Mouse (Mus musculus) 3134 (cell line): Measurements from ENCODE around the gene Cars.
"Not testable (repeated sequence)": the region's sequence is repeated elsewhere in the genome, so short reads cannot be mapped to it uniquely, and the experiment has no call there.

Source experiments
- DNase-seq: peaks from one replicate; pipeline ENCODE4 v3.0.0-alpha.2; 2011; ENCODE audit warnings: low spot score; ENCODE audit not compliant: insufficient read length; ENCODE audit errors: extremely low read depth

Gene Cars

DNA sequence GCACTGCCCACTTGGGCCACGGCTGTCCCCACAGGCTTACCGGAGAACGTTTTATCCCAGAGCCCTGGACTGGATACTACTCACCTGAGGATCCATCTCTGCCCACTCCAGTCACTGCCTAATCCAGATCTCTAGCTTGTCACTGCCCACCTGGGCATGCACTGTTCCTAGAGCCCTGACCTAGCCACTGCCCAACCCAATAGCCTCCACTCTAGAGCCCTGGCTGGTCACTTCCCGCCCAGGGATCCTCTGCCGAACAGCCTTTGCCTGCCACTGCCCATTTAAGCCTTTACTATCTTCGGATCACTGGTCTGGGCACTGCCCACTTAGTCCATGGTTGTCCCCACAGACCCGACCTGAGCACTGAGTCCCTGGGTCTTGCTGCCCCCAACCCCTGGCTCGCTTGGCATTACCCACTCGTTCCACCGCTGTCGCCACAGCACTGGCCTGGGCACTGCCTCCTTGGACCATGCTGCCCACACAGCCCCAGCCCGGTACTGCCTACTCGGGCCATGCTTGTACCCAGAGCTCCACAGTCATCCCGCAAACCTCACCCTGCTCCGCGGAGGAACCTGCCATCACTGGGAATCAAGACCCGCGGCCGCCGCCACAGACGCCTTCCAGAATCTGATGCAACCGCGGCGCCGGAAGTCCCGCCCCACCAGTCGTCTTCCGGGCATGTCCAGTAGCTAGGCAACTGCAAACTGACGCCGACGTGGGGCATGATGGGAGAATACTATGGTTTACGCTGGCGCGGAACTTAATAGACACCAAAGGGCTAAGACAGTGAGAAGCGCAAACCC is at the start of gene Cars:
Gene Cars (minus strand): TSS at position 663 of the 803 bp plus-strand sequence.
- no peak for DNase-seq

DNA sequence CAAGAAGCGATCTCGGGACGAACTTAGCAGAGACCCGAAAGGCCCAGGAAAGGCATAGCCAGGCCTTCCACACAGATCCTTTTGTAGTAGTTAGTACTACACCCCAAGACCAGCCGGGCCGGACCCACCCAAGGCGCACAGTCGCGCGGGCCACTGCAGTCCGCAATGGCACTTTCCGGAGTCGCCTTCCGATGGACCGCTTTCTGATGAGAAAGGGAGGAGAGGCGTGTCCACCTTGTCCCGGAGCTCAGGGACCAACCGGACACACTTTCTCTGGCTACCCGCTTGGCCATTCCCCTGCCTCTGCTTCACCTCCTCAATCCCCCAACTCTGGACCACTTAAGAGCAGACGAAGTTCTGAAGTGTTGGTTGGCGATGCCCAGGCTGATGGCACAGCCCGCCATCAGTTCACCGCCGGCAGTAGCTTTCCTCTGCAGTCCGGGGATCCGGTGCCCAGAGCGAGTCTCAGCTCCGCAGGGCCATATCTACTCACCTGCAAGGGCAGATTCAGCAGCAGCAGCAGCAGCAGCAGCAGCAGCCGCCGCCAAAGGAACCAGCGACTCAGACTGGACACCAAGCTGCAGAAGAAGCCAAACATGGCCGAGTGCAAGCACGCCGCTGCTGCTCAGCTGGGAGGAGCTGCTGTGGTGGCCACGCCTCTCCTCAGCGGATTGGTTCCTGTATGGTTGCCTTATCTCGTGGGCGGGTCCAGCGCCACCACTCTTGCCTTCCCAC is 49.3 kb upstream of the Cars start, which contains the start of gene Tnfrsf22:
Gene Tnfrsf22 (minus strand): TSS at position 628 of the 735 bp plus-strand sequence.
- DNase-seq: peak; percentile 75

DNA sequence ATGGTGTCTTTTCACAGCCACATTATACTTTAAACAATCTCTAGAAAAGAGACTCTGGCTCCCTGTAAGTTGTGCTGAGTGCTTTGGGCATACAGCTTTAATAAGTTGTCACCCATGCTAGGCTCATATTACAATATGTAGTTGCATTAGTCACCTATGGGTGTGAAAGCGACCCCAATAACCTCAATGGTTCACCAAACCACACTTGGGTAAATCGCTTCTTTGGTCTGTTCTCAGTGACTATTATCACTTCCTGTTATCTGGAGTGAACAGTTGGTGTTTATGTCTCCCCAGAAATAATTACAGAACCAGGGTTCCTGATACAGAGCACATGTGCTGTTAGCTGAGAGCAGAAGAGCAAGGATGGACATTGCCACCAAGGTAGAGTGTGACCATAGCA is 44.1 kb upstream of the Cars start:
- not testable (repeated sequence) for DNase-seq

DNA sequence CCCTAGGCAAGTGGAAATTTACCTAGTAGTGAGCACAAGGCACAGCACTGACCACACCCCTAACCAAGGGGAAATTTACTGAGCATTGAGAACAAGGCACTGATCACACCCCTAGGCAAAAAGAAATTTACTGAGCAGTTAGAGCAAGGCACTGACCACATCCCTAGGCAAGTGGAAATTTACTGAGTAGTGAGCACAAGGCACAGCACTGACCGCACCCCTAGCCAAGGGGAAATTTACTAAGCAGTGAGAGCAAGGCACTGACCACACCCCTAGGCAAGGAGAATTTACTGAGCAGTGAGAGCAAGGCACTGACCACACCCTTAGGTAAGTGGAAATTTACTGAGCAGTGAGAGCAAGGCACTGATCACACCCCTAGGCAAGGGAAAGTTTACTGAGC is 36.8 kb upstream of the Cars start:
- peak; percentile 61 for DNase-seq

DNA sequence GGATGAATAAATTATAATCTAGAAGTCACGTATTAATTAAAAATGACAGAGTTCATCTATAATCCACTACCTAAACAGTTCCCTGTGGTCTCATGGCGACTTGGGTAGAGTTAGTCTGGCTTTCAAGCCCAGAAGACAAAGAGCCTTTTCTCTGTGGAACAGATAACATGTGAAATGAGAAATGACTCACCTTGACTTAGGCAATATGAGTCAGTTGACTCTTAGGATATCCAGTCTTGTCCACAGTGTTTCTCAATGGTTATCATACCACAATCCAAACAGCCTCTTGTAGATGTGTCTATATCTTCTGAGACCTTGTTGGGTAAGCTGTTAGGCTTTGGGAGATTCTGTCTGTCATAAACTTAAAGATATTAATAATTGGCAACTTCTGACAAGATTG is 31.6 kb upstream of the Cars start:
- DNase-seq: no peak

DNA sequence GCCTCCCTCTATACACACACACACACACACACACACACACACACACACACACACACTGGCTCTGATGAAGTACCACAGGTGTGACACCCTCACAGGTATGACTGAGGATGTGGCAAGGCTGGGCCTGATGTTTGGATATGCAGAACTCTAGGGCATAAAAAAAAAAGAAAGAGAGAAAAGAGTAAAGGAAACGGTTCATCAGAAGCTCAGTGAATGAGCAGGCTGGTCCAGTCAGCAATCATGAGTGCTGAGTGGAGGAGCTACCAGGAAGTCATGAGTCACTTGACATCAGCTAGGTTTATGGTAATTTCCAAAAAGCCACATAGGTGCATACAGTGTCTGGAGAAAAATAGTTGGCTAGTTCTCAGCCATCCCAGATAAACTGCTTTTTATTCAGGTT is 29.6 kb upstream of the Cars start:
- no peak for DNase-seq

DNA sequence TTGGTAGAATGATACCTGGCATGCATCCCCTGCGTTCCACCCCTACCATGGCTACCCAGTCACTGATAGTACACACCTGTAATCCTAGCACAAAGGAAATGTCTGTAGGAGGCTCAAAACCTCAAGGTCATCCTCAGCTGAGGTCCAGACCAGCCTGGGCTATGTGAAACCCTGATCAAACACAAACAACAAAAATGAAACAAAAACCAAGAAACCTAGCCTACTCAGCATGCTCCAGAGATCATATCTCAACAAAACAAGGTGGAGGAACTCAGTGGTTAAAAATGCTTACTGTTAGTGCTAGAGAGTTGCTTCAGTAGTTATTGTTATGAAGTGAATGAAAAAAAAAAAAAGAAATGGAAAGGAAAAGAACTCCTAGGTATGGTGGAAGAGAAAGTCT is 28.6 kb upstream of the Cars start, which contains the start of gene Tnfrsf26:
Gene Tnfrsf26 (minus strand): TSS at position 183 of the 400 bp plus-strand sequence.
- DNase-seq: no peak

DNA sequence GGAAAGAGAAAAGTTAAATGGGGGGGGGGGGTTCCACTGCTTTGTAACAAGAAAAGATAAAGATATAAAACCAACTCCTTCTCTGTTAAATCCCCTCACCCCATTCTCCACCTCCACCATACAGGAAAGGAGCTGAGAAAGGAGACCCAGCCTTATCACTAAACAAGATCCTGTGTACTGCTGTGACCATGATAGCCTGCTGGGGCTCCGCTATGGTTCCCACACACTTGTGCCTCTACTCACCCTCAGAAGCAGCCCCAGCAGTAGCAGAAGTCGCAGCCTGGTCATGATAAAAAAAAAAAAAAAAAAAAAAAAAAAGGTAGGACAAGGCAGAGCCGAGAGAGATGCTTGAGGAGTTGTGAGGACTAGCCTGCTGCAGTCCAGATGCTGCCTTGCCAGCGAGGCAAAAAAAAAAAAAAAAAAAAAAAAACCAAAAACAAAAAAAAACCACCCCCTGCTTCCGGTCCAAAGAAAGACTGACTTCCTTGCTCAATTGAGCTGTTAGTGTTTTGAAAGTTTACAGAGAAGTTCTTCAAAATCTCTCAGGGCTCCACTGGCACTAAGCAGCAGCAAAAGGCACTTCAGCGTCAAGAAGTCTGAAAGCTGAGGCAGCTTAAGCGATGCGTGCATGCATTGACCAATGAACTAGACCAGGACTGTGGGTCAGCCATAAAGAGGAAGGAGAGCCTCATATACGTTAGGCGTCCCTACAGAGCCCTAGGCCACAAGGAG is 27.8 kb upstream of the Cars start:
- no peak for DNase-seq

DNA sequence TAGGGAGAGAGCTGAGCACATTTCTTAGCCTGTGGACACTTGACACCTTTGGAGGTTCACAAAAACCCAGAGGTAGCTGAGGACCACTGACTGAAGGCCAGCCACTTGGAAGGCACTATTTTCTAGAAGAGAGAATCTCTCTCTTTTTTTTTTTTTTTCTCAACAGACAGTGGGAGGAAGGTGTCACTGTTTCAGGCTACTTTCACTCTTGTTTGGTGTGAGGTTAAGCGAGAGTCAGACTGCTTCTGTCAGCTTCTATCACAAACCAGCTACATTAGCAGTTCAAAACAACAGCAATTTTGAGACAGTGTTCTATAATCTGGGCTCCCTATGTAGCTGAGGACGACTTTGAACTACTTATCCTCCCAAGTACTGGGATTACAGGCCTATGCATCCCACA is 26.3 kb upstream of the Cars start:
- no peak for DNase-seq

DNA sequence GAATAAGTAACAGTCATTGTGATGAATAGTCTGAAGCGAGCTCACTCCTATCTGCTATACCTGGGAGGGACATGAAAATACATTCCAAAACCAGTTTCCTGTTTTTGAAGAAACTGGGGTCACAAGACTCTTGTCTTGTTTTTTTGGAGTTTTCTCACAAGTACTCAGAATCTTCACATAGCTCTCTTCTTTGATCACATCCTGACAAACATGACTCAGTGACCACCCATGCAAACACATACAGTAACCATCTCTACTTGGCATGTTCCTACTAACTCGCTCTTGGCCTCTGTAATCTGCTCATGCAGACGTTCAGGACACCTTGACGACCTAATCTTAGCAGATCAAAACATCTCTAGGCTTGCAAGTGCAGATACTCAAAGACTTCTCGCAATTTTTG is 25.3 kb upstream of the Cars start:
- DNase-seq: peak; percentile 49

DNA sequence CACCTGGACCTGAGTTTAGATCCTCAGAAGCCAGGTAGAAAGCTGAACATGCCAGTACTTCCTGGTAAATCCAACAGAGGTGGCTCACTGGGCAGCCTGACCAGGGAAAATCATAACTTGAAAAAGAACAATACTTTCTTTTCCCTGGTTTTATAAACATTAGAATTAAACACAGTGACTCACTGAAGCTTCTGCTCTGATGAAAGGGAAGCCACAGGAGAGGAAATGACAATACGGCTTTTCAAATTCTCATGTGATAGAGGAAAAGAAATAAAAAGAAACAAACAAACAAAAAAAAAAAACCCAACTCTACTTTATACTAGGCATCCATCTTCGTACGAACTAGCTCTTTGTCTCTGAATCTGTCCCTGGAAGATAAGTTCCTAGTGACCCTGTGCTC is 24.7 kb upstream of the Cars start:
- no peak for DNase-seq

DNA sequence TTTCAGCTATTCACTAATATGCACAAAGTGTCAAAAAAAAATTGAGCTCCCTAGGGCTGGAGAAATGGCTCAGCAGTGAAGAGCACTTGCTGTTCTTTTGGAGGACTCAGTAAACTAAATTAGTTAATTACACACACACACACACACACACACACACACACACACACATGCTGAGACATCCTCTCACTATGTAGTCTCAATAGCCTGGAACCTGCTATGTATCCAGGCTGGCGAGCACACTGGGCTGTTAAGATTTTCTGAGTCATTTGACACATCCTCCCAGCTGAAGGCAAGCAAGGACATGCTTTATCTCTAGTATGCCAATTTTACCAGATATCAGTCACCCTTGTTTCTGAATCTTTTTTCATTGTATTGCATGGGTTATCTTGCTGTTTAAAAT is 21.1 kb upstream of the Cars start:
- no peak for DNase-seq

DNA sequence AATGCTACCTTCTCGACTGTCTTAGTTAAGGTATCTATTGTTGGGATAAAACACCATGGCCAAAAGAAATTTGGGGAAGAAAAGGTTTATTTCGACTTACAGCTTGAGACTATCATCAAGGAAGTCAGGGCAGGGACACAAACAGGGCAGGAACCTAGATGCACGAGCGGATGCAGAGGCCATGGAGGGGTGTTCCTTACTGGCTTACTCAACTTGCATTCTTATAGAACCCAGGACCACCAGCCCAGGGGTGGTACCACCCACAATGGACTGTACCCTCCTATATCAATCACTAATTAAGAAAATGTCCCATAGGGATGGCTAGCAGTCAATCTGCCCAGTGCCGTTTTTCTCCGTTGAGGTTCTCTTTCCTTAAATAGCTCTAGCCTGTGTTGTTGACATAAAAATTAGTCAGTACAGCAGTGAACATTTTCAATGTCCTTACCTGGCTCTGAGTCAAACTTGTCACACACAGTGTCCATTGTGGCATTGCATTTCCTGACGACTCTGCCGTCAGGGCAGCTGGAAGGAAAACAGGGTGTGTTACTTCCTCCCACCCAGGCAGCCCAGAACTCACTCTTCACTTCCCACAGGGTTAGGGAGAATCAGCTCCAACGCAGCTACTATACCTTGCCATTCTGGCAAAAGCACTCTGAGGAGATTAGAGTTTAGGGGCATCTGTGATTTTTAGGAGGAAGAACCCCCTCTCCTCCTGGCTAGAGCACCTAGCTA is 14.7 kb upstream of the Cars start:
- peak; percentile 41 for DNase-seq

DNA sequence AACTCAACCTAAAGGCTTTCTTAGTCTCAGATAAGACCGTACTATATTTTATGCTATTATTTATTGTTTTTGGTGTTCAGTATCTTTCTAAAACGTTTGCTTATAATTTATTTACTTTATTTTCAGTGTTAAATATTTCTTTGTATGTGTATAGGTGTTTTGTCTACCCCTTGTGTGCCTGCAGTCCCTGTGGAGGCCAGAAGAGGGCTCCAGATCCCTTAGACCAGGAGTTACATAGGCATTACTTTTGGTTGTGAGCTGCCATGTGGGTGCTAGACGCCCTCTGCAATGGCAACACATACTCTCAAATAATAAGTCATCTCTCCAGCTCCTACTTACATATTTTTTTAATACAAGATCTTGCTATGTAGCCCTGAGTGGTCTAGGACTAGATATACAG is 12.3 kb upstream of the Cars start:
- no peak for DNase-seq

DNA sequence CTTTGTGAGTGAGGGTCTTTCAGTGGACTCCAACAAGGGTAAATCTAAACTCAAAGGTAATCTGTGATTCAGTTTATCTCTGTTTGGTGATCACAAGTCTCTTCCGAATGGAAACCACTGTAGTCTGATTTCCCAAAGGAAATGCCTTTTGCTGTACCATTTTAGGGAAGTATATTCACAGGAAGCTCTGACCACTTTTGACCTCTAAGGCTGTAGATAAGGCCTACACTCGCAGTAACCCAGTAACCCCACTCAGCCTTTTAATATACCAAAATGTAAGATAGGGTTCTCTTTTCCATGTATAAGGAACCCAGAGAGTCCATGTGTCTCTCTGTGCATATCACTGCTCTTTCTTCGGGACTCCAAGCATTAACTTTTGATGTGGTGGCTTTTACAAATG is 5.4 kb upstream of the Cars start:
- no peak for DNase-seq

DNA sequence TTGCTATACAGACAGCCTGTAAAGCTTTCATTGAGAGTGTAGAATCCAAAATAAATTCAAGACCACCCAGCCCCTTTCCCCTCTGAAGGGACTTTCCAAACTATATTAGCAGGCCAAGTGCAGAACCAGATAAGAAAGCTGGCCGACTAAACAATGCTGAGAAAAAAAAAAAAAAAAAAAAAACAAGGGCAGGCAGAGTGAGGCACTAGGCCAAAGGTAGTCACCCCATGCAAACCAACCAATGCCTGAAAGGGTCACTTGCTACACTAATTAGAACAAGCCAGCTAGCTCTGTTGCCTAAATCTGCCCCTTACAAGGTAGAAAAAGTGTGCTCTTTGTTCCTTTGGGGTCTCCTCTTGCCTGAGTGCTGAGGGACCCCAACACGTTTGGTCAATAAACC is 5.0 kb upstream of the Cars start:
- no peak for DNase-seq

DNA sequence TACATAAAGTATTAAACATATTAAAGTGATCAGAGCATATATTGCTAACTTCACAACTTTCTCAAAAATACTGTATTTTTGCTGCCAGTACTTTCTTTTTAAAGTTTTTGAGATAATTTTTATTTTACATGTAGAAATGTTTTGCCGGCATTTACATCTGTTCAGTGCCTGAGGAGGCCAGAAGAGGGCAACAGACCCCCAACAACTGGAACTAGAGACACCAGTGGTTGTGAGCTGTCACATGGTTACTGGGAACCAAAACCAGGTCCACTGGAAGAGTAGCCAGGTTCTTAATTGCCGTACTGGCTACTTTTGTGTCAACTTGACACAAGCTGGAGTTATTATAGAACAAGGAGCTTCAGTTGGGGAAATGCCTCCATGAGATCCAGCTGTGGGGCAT is 1.8 kb upstream of the Cars start:
- DNase-seq: no peak

DNA sequence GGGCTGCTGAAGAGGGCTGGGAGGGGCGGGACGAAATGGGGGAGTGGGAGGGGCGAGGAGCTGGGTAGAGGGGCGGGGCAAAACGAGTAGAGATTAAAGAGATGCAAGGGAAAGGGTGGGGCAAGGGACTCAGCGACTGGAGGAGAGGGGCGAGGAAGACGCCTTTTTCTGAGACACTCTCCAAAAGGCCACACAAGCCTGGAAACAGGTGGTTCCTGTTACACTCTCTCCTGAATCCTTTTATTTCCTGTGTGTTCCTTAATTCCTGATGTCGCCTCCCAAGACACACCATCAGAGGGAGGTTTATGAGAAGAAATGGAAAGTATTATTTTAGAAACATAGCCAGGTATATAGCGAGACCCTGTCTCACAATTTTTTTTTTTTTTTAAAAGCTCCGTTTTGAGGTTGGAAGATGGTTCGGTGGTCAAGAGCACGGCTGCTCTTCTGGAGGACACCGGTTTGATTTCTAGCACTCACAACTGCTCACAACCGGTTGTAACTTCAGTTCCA is 396 bp upstream of the Cars start:
- DNase-seq: peak; percentile 97

DNA sequence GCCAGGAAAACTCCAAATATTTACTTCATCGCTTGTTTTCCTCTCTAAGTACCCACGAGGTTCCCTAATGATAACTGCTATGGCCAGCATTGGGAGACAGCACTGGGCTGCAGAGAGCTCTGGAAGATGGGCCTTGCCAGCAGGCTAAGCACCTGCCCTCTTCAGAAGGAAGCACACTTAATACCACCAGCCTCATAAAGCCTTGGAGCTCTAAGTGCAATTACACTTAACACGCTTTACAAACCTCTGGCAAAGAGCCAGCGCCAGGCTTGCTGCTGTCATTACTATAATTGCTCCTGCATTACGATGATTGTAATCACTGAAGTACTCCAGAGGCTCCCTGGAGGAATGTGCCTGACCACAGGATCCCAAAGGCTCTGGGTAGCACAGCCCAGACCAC is 5.0 kb downstream of the Cars start:
- no peak for DNase-seq

DNA sequence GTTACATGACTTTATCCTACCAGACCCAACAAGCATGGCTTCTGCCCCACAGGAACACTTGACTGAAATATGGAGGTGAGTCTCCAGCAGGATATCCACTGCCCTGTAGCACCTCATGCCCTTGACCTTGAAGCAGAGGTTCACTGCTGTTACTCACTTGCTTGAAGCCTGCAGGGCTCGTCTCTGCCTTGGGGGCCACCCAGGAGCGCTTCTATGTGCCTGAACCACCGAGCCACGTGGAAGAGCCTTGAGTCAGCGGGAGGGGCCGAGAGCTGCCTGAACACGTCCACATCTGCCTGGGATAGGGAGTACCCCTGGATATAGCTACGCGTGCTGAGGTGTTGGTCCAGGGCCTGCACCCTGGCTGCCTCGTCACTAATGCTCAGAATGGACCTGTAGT is 7.6 kb downstream of the Cars start:
- DNase-seq: no peak

DNA sequence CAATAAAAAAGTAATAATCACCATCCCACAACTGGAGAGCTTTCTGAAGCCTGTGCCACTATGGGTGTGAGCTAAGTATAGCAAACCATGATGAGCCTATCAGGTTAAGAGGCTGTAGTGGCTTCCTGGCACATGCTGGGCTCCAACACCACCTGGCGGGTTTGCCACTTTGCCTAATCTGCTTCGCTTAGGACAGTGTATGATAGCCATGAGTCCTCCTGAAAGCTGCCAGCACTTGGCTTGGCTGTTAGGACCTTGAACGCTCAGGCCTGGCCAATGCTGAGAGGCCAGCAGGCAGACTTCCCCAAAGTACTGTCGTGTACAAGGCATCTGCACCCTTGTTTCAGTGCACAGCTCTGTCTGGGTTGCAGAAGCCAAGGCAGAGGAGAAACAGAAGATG is 11.9 kb downstream of the Cars start:
- no peak for DNase-seq
